Mouse (Mus musculus) lung, postnatal 0 days (tissue): ENCODE measurements around the gene Akap4. TPM values are rescaled to one million over a fixed set of nuclear protein-coding genes. Genes with fewer than 3 reads are reported as not detected.

Experiments
- ATAC-seq: fragments of 200-750 bp; cut with Nextera tagmentation; 2 replicates; pipeline ENCODE4 v1.8.0; 2017; ENCODE audit warnings: moderate library complexity
- DNase-seq: peaks from one replicate; pipeline ENCODE4 v3.0.0-alpha.2; 2016; ENCODE audit warnings: low spot score
- H3K27ac ChIP-seq: fragments of 300-500 bp; sonication (generic); 2 replicates; pipeline ENCODE4 v1.5.1; 2014; ENCODE audit warnings: antibody characterized with exemption, mild to moderate bottlenecking, low read length, mixed read lengths
- H3K27me3 ChIP-seq: fragments of 300-500 bp; sonication (generic); replicated peaks from 2 replicates; pipeline ENCODE4 v1.6.1; 2014; ENCODE audit warnings: low read length, mixed read lengths; ENCODE audit not compliant: insufficient read depth
- H3K36me3 ChIP-seq: fragments of 300-500 bp; sonication (generic); 2 replicates; pipeline ENCODE4 v1.6.1; 2014; ENCODE audit warnings: low read length, mixed read lengths; ENCODE audit not compliant: insufficient read depth
- H3K4me1 ChIP-seq: fragments of 300-500 bp; sonication (generic); 2 replicates; pipeline ENCODE4 v1.6.1; 2014; ENCODE audit warnings: antibody characterized with exemption, low read depth, low read length, mixed read lengths; ENCODE audit not compliant: insufficient read depth
- H3K4me2 ChIP-seq: fragments of 300-500 bp; sonication (generic); replicated peaks from 2 replicates; pipeline ENCODE4 v1.6.1; 2014; ENCODE audit warnings: low read depth, mild to moderate bottlenecking, low read length, moderate library complexity, mixed read lengths
- H3K4me3 ChIP-seq: fragments of 300-500 bp; sonication (generic); 2 replicates; pipeline ENCODE4 v1.5.1; 2014; ENCODE audit warnings: low read depth, low read length
- H3K9ac ChIP-seq: fragments of 300-500 bp; sonication (generic); replicated peaks from 2 replicates; pipeline ENCODE4 v1.6.1; 2014; ENCODE audit warnings: low read depth, mild to moderate bottlenecking
- H3K9me3 ChIP-seq: fragments of 300-500 bp; sonication (generic); 2 replicates; pipeline ENCODE4 v1.6.1; 2016; ENCODE audit warnings: low read length, mixed read lengths
- CTCF ChIP-seq: IDR thresholded peaks from 2 replicates; pipeline ENCODE4 v1.5.1; 2016; ENCODE audit warnings: antibody characterized with exemption, mild to moderate bottlenecking
- EP300 ChIP-seq: IDR thresholded peaks from 2 replicates; pipeline ENCODE4 v1.6.1; 2016; ENCODE audit warnings: antibody characterized with exemption, mild to moderate bottlenecking, control low read depth
- WGBS: fragments of 180-500 bp; shearing (Covaris S2); extraction: QIAGEN DNeasy Blood & Tissue Kit; methylation state at CpG from one replicate; pipeline ENCODE4 v1.1.7; 2014; 5-methylcytosine and 5-hydroxymethylcytosine counted together
- polyA plus RNA-seq: library from polyadenylated mRNA; unstranded; fragments of >200 nt; fragmentation: Nextera tagmentation; extraction: Ambion mirVana; gene quantifications from 2 replicates; pipeline ENCODE4 v1.2.1, GENCODE M21; 2015

Akap4 gene
- not detected in 2 replicates for polyA plus RNA-seq

DNA sequence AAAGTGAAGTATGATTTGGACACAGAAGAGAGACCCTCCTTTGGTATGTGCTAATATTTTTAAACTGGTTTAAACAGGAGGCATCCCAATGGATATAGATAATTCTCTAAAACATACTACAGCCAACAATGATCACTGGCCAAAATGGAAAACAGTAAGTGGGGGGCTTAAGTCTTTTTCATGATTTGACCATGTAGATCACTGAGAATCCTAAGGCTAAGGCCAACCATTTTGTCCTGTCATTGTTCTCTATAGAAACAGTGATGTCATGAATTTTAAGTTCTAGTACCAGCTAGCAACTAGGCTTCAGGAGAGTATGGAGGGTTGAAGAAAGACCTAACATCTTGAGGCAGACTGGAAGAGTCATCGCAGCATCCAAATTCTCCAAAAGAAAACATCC is at the start of gene Akap4:
Akap4 (plus strand) TSS at position 301 of the 400 bp plus-strand sequence.
- 93% methylated on average over 1 of the region's 1 CpGs for WGBS
- ATAC-seq, result no peak
- H3K9ac ChIP-seq, result no peak within 1 kb of the TSS
- no peaks in the 10 kb centered on the region for H3K4me1 ChIP-seq
- H3K27me3 ChIP-seq, result no peaks in the 10 kb centered on the region
- H3K4me3 ChIP-seq, result no peak within 1 kb of the TSS
- DNase-seq, result no peak
- H3K9me3 ChIP-seq, result no peaks in the 10 kb centered on the region
- no peak for TF ChIP-seq EP300
- TF ChIP-seq CTCF, result no peak
- no peak within 1 kb of the TSS for H3K4me2 ChIP-seq
- no peak within 1 kb of the TSS for H3K27ac ChIP-seq
- no peaks in the 10 kb centered on the region for H3K36me3 ChIP-seq

DNA sequence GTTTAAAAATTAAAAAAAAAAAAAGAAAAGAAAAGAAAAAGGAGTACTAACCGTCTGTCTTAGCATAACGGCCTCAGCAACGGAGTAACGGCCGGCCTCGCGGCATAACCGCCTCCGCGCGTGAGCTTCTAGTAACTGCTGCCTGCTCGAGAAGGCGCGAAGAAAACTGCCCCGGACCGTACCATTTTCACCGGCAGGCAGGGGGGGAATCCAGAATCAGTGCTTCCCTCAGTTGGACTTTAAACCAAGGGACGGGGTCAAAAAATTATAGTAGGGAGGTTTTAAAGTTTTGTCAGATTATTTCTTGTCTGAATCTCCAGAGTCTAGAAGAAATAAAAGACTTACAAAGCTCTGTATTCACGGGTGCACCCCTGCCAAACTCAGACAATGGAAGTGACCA is 25.8 kb upstream of the Akap4 start, which contains the start of gene Ccnb3:
Ccnb3 (minus strand) TSS at position 101 of the 400 bp plus-strand sequence.
- Histone ChIP-seq H3K27me3 (no peaks in the 10 kb centered on the region), H3K4me3 (no peak within 1 kb of the TSS), H3K27ac (no peak within 1 kb of the TSS), H3K4me2 (no peak within 1 kb of the TSS), H3K36me3 (no peaks in the 10 kb centered on the region), H3K9ac (no peak within 1 kb of the TSS), H3K4me1 (no peaks in the 10 kb centered on the region), H3K9me3 (no peaks in the 10 kb centered on the region)
- TF ChIP-seq CTCF (no peak), EP300 (no peak)
- no peak for DNase-seq
- WGBS, result 92% methylated on average over 19 of the region's 19 CpGs
- no peak for ATAC-seq

DNA sequence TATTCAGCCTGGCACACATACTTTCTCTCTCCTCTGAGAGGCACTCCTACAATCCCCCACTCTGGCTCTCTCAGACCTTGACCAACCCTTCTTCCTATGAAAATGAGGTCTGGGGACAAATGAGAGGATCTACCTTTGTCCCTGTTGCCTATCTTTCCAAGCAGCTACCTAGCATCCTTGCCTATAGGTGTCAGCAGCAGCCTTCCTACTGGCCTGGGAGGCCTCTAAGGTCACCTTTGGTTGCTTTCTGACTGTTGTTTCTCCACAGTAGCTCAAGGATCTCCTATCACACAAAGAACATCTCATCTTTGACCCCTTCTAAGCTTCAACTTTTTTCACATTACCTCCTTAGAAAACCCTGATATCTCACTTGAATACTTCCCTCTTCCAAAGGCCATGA is 10.3 kb upstream of the Akap4 start:
- no peaks in the 10 kb centered on the region for H3K4me1 ChIP-seq
- no peak for DNase-seq
- H3K36me3 ChIP-seq, result no peaks in the 10 kb centered on the region
- H3K4me3 ChIP-seq, result no peak overlapping the region
- no peak overlapping the region for H3K4me2 ChIP-seq
- no peak for ATAC-seq
- no peak overlapping the region for H3K27ac ChIP-seq
- H3K9me3 ChIP-seq, result no peaks in the 10 kb centered on the region
- H3K27me3 ChIP-seq, result no peaks in the 10 kb centered on the region
- H3K9ac ChIP-seq, result no peak overlapping the region
- no peak for TF ChIP-seq CTCF

DNA sequence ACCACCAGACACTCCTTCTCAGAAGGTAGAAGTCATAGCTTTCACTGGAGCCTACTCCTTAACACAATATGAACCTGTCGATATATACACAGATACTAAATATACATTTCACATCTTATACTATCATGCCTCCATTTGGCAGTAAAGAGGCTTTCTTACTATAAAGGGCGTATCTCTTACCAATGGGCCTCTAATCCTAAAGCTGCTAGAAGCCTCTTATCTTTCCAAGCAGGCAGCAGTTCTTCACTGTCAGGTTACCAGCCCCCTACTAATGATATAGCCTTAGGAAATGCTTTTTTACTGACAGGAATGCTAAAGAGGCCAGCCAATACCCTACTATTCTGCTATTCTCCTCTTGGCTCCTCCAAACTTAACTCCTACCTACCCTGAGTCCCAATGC is 9.7 kb upstream of the Akap4 start:
- 70% methylated on average over 2 of the region's 2 CpGs for WGBS

DNA sequence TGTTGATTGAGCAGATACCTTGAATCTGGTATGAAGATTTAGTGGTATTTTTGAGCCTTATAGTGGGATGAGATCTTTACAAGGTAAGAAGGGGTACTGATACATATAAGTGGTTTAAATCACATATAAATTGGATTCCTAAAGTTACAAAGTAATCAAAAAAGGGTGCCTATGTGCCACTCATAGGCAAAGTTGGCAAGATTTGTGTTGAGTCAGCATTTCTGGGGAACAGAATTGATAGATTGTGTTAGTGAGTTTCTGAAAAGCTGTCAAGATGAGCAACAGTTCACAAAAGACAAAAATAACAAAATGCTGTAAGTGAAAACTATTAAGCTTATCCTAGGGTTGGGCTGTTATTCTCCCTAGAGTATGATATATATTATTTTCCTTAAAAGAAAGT is 3.2 kb upstream of the Akap4 start:
- TF ChIP-seq CTCF (no peak), EP300 (no peak)
- Histone ChIP-seq H3K27ac (no peak overlapping the region), H3K4me3 (no peak overlapping the region)

More for the DNA sequence above, 9.7 kb upstream of the Akap4 start:
- no peaks in the 10 kb centered on the region for H3K9me3 ChIP-seq
- no peak for TF ChIP-seq CTCF
- no peak for TF ChIP-seq EP300
- no peak overlapping the region for H3K4me3 ChIP-seq
- no peaks in the 10 kb centered on the region for H3K27me3 ChIP-seq
- H3K27ac ChIP-seq, result no peak overlapping the region
- H3K9ac ChIP-seq, result no peak overlapping the region
- H3K36me3 ChIP-seq, result no peaks in the 10 kb centered on the region
- H3K4me2 ChIP-seq, result no peak overlapping the region
- DNase-seq, result no peak
- ATAC-seq, result no peak
- no peaks in the 10 kb centered on the region for H3K4me1 ChIP-seq

DNA sequence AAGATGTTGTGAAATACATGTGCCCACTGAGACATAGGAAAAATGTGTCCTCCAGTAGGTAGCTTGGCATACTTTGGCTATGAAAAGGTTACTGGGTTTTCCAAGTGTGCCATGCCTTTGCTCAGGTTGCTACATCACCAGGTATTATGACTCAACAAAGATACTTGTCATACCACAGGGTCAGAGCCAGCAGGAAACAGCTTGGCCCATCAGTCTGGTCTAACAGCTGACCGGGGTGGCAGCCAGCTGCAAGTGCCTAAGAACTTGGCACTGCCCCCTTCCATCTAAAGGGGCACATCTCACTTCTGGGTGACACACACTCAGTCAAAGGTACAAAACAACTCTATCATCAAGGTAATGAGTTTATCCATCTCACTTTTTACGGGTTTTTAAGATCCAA is 683 bp downstream of the Akap4 start:
- TF ChIP-seq EP300 (no peak), CTCF (no peak)
- H3K27me3 ChIP-seq, result no peaks in the 10 kb centered on the region
- no peak overlapping the region for H3K27ac ChIP-seq
- no peak overlapping the region for H3K4me3 ChIP-seq
- no peak overlapping the region for H3K4me2 ChIP-seq
- peak; percentile 63 for ATAC-seq
- H3K4me1 ChIP-seq, result no peaks in the 10 kb centered on the region
- 72% methylated on average over 2 of the region's 2 CpGs for WGBS
- peak; percentile 42 for DNase-seq
- H3K36me3 ChIP-seq, result no peaks in the 10 kb centered on the region
- H3K9me3 ChIP-seq, result no peaks in the 10 kb centered on the region
- no peak overlapping the region for H3K9ac ChIP-seq

More for the DNA sequence above, 3.2 kb upstream of the Akap4 start:
- Histone ChIP-seq H3K36me3 (no peaks in the 10 kb centered on the region), H3K4me1 (no peaks in the 10 kb centered on the region), H3K4me2 (no peak overlapping the region), H3K9me3 (no peaks in the 10 kb centered on the region), H3K27me3 (no peaks in the 10 kb centered on the region), H3K9ac (no peak overlapping the region)
- DNase-seq, result no peak
- ATAC-seq, result no peak

DNA sequence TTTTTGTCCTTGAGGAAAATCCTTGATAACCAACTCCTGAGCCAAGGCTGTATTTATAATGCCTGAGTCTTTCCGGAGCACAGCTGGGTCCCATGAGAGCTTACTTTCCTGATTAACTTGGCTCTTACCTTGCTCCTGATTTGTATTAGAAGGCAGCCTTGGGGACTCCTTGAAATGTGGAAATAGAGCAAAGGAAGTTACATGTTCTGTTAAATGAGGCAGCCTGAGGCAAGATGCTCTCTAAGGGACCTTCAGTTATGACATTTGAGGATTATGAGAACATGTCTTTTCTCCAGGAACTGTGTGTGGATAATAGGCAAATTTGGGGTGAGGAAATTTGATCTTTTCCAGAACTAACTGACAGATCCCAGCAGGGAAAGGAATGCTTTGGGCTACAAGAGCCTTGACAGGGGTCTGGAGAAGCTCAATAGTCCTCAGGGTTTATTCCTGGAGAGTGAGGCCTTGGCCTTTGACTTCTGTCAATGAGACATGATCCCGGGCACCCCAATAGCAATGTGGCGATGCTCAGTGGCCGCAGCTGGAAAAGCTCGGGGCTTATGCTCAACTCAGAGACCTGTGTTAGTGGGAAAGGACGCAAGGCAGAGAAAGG is 12.6 kb downstream of the Akap4 start:
- Histone ChIP-seq H3K4me3 (no peak overlapping the region), H3K36me3 (no peaks in the 10 kb centered on the region), H3K9me3 (no peaks in the 10 kb centered on the region), H3K4me1 (no peaks in the 10 kb centered on the region), H3K9ac (no peak overlapping the region), H3K4me2 (no peak overlapping the region), H3K27ac (no peak overlapping the region), H3K27me3 (no peaks in the 10 kb centered on the region)
- DNase-seq, result no peak
- WGBS, result 75% methylated on average over 6 of the region's 6 CpGs
- TF ChIP-seq CTCF (no peak), EP300 (no peak)
- no peak for ATAC-seq
